Mouse (Mus musculus) left cerebral cortex, adult 9 months (tissue): ENCODE results near the gene Ppm1f.
A peak's percentile ranks its signal among the peaks of the same experiment; 100 is the strongest.
"Not testable (repeated sequence)": the region's sequence is repeated elsewhere in the genome, so short reads cannot be mapped to it uniquely, and the experiment has no call there.

Experiments used
- DNase-seq, 2 experiments: peaks; one replicate each; pipeline ENCODE4 v3.0.0; 2022; ENCODE audit warnings: low spot score in 2 of 2

The Ppm1f gene

GRCm38 (mm10) chr16:16896382-16897055, at the start of gene Ppm1f:
Gene Ppm1f, plus strand, starts transcription at chr16:16896469.
- peak; percentile 89 to 98 for DNase-seq

- DNase-seq = no peak
These were observed 47.1 kb upstream of the Ppm1f start for GRCm38 (mm10) chr16:16849196-16849595.

GRCm38 (mm10) chr16:16852411-16852810, 43.9 kb upstream of the Ppm1f start:
- no peak for DNase-seq

GRCm38 (mm10) chr16:16854836-16855235, 41.4 kb upstream of the Ppm1f start:
- peak in 1 of 2 experiments; percentile 57 for DNase-seq

GRCm38 (mm10) chr16:16855541-16855940, 40.7 kb upstream of the Ppm1f start:
- DNase-seq = peak in 1 of 2 experiments; percentile 7

GRCm38 (mm10) chr16:16856054-16856453, 40.2 kb upstream of the Ppm1f start:
- DNase-seq = not testable (repeated sequence)

GRCm38 (mm10) chr16:16856731-16857476, 39.4 kb upstream of the Ppm1f start:
- no peak for DNase-seq

- no peak for DNase-seq
These were observed 34.0 kb upstream of the Ppm1f start for GRCm38 (mm10) chr16:16862288-16862687.

GRCm38 (mm10) chr16:16863978-16864377, 32.3 kb upstream of the Ppm1f start, which contains the start of gene Igll1:
Gene Igll1, minus strand, starts transcription at chr16:16863985.
- DNase-seq = no peak

- no peak for DNase-seq
These were observed 31.1 kb upstream of the Ppm1f start for GRCm38 (mm10) chr16:16865217-16865616.

- DNase-seq = no peak
These were observed 30.3 kb upstream of the Ppm1f start for GRCm38 (mm10) chr16:16865696-16866561.

- no peak for DNase-seq
These were observed 26.0 kb upstream of the Ppm1f start for GRCm38 (mm10) chr16:16870241-16870616.

- DNase-seq = peak; percentile 74 to 92
These were observed 25.5 kb upstream of the Ppm1f start, which contains the start of the genes Top3b and Vpreb1 for GRCm38 (mm10) chr16:16870617-16871331. Gene Top3b, plus strand, starts transcription at chr16:16870736. Gene Vpreb1, minus strand, starts transcription at chr16:16870843.

GRCm38 (mm10) chr16:16879025-16879424, 17.2 kb upstream of the Ppm1f start:
- DNase-seq = no peak

- DNase-seq = no peak
These were observed 7.9 kb upstream of the Ppm1f start for GRCm38 (mm10) chr16:16888341-16888740.

- no peak for DNase-seq
These were observed 3.9 kb upstream of the Ppm1f start for GRCm38 (mm10) chr16:16892366-16892765.

- DNase-seq = no peak
These were observed 271 bp upstream of the Ppm1f start for GRCm38 (mm10) chr16:16896015-16896381.

GRCm38 (mm10) chr16:16897056-16897584, 851 bp downstream of the Ppm1f start:
- no peak for DNase-seq

- DNase-seq = no peak
These were observed 6.1 kb downstream of the Ppm1f start for GRCm38 (mm10) chr16:16902329-16902728.

GRCm38 (mm10) chr16:16903188-16903587, 6.9 kb downstream of the Ppm1f start:
- DNase-seq = no peak

- DNase-seq = no peak
These were observed 11.5 kb downstream of the Ppm1f start for GRCm38 (mm10) chr16:16907799-16908198.
